Mouse (Mus musculus) kidney, adult 2 months (tissue): ENCODE measurements around the gene Cpa1.

ENCODE experiments used
- CTCF ChIP-seq: fragments of 200-500 bp; conservative IDR thresholded peaks from 2 replicates; pipeline ENCODE4 v1.5.1; 2011; ENCODE audit warnings: low read depth, mild to moderate bottlenecking, control low read depth, low read length, moderate library complexity, mixed read lengths; ENCODE audit not compliant: insufficient read depth, insufficient read length
- POLR2A ChIP-seq: fragments of 200-500 bp; IDR thresholded peaks from one replicate; pipeline ENCODE4 v1.6.1; 2011; ENCODE audit warnings: low read depth, low read length, control low read depth

- no peak for TF ChIP-seq POLR2A
- no peak for TF ChIP-seq CTCF
Measured at GRCm38 (mm10) chr6:30596230-30596898, 42.7 kb upstream of the Cpa1 start.
